Mouse (Mus musculus): Measurements from ENCODE around the gene Arl14.

Gene Arl14

DNA sequence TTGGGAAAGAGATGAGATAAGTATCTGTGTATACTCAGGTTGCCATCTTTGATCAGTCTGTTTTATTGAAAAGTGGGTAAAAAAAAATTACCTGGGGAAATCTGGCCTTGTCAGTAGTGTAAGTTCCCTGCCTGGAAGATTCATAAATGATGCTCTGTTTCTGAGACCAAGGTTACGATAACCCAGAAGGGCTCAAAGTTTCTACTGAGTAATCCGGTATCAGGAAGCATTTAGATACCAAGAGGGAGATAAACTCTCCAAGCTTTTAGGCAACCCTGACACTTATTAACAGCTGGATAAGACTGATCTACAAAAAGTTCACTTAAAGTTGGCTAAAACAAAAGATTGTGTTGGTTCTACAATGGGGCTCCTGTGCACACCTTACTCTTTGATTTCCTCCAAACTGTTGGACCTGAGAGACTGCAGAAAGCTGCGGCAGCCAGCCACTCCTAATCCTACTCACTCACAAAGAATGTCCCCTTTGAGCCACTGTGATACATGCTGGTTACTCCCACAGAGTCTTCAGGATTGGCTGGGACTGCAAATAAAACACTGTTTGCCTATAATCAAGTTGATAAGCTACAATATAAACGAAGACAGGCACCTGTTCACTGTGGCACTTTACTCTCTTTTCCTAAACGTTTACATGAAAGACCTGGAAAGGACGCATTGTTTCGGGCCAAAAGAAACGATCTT is at the start of gene Arl14:
Arl14 (plus strand) TSS at position 614 of the 696 bp plus-strand sequence.
- DNase-seq: no peak

DNA sequence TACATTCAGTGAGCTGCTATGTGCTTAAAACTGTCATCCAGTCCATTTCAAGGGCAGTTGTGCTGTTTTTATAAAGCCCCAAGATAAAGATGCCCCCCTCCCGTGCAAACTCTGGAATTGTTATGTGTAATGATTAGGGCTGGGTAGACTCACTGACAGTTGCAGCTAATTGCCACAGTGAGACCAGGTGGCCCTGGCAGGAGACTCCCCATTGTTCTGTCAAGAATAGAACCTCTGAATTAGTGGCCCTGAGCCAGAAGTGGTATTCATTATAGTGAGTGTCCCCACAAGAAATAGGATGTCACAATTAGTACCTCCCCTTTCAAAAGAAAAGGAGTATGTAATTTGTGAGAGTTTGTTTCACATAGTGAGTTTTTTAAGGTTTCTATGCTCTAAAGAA is 47.0 kb upstream of the Arl14 start:
- no peak for DNase-seq

DNA sequence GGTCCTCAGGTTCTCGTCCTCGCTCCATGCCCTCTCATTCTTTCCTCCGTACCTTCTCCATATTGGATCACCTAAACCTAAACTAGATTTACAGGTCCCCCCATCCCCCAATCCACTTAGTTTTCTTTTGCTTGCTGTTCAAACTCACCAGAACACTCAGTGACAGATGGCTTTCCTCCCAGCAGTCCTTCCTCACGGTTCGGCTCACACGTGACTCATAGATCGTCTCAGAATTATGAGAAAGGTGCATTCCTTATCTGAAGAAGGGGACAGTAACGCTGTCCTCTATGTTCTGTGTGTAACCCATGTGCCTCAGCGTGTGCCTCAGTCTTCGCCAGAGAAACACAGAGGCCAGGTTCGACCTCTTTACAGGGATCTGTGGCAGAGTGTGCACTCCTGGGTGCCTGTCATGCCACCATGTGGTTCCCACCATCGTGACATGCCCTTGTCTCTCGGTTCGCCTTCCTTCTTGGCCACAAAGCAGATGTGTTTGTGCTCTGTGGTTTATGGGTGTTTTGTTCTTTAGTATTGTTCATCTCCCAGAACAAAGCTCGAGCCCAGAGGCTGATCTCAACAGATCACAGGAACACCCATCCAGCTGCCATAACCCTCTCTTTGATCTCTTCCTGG is 44.9 kb upstream of the Arl14 start:
- DNase-seq: peak; percentile 68 to 83

DNA sequence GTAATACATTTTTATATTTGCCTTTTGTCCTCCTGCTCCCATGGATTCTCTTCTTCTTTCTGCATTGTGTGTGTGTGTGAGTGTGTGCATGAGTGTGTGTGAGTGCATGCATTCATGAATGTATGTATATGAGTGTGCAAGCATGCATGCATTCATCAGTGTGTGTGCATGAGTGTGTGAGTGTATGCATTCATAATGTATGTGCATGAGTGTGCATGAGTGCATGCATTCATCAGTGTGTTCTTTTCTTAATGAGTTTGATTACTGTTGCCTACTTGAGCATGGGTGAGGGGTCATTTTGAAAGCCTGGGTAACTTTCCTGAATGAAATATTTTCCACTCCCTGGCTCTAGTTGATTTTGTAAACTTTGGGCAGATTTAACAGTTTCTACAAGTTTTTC is 44.3 kb upstream of the Arl14 start:
- no peak for DNase-seq

DNA sequence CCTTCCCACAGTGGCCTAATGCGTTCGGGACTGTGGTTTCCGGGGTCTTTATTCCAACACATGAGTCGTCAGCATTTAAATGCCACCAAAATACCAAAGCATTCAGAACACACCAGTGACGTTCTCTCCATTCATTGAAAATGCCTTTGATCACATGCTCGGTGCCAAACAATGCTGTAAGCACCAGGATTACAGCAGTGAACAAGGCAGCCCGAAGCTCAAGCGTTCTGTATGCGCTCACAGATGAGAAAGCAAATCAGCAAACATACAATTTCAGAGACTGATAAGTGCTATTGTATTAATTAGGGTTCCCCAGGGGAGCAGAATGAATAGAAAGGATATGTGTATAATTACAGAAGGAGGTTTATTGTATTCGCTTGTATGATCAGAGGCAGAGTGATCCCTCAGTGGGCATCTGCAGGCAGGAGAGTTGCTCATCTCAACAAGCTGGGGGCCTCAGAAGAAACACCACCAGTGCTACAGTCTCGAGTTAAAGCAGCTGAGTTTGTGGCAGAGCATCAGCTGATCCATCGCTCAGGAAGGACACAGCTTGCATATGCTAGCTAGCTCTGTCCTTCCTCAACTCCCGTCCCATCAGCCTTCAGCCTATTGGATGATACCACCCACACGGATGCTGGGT is 43.7 kb upstream of the Arl14 start:
- DNase-seq: no peak

DNA sequence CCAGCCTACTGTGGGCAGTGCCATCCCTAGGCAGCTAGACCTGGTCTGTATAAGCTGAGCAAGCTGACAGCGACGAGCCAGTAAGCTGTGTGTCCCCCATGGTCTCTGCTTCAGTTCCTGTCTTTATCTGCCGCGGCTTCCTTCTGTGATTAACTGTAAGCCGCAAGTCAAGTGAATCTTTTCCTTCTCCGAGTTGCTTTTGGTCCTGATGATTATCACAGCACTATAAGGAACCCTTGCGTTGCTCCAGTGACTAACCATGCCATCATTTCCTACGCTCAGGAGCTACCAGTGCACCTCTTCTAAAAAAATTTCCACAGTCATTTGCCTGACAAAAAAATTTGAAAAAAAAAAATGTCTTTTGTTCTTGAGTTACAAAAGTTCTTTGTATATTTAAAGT is 40.7 kb upstream of the Arl14 start:
- no peak for DNase-seq

DNA sequence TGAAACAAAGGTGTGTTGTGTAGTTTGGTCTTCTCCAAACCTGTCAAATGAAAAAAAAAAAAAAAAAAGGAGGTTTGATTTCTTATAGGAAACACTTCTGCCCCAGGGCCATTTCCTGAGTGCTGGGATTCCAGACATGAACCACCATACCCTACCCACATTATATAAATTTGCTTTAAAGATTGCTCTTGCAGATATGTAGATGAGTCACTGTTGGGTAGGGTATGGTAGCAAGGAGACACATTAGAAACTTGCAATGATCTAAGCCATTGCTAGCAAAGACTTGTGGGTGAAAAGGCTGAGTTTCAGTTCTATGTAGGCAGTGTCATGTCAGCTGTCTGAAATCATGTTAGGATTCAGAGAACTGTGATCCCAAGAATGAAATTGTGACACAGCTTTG is 40.0 kb upstream of the Arl14 start:
- no peak for DNase-seq

DNA sequence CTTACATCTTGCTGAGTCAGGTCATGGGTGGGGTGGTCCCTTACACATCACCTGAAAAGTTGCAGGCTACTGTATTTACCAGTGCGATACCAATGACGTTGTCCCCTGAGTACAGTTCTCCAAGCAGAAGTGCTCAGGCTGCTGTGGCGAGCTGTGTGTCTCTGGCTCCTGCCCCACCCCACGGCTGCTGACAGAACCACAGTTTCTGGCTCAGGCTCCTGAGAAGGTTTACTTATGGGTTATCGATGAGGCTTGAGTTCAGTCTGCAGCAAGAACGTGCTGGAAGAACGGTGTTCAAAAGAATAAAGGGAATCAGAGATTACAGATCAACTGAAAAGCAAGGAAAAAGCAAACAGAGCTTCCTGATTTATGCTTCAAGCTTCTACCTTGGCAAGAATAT is 37.0 kb upstream of the Arl14 start:
- DNase-seq: no peak

DNA sequence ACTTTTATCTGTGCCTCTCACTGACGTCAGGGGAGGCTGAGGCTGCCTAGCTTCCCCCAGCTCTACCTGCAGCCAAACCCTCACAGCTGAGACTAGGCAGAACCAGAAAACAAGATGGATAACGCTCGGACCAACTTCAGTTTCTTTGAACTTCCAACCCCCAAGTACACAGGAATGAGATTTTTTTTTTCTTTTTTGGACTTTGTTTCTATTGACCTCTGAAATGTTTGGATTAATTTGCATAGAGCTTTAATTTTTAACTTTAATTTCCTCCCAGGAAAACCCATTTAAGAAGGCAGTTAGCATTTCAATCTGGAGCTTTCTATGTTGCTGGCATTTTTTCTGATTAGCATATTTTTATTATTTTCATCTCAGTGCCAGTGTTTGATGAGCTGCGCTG is 36.2 kb upstream of the Arl14 start:
- no peak for DNase-seq

DNA sequence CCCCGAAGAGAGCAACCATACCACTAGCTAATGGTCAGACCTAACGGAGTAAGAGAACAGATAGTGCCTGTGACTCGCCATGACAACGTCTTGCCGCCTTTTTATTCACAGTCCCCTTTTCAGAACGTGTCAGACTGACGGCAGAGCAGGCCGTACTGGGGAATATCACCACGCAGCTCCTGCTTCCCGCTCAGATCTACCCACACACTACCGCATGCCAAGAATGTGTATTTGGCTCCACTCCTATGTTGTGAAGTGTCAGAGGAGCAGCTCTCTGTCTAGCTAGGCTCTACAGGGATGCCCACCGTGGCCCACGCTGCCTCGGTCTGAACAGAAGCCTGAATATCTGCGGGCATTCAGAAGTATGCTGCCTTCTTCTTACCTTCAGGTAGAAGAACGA is 35.6 kb upstream of the Arl14 start:
- DNase-seq: no peak

DNA sequence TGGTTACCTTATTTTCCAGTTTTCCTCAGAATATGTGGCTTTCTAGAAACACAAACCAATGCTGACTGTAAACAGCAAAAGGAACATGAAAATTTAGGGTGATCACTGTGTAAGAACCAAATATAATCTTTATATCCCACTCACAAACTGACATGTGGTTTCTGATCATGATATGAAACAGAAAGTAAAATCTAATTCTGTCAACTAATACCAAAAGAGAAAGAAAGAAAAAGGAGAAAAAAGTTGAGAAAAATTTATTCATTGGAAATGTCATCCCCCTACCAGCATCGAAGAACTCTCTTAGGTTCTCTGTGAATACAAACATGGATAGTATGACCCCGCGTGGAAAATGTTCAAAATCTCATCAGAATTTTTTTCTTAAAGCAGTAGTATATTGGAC is 29.2 kb upstream of the Arl14 start:
- no peak for DNase-seq

DNA sequence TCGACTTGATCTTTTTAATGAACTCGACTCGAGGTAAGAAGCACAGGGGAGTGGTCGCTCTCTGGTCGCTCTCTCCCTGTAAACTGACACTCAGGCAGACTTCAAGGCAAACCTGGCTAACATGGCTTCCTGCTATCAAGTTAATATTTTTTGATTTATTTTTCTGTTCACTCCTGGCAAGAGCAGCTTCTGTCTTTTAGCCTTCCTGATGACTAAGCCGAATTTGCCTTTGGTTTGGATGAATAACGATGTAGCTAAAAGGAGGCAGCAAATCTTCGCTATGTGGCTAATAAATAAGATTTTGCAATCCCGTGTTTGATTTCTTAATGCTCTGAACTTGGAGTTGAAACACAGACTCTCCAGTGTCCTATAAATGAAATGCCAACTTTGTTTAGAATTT is 27.7 kb upstream of the Arl14 start:
- DNase-seq: no peak

DNA sequence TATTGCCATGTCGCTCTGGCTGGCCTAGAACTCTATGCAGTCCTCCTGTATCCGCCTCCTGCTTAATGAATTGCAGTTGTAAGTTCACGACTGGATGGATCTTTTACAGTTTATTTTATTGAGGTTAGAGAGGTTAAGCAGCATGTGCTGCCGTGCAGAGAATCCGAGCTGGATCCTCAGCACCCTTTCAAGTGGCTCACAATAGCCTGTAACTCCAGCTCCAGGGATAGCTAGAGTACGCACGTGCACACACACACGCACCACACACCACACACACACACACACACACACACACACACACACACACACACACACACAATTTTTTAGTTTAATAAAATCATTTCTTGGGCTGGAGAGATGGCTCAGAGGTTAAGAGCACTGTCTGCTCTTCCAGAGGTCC is 27.0 kb upstream of the Arl14 start:
- no peak for DNase-seq

DNA sequence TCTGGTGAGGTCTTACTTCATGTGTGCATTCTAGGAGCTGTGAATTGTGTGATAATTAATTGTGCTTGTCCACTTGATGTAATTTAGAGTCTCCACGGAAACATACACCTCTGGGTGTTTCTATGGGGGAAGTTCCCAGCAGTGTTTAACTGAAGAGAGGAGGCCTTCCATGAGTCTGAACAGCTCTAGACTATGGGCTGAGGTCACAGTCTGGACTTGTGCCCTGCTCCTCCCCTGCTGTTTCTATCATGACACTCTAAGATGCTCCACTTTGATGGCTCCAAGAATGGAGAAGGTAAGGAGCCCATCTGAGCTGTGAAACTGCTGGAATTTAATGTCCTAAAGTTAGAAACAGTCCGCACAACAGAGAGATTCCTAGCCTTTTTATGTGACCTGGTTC is 24.1 kb upstream of the Arl14 start:
- no peak for DNase-seq

DNA sequence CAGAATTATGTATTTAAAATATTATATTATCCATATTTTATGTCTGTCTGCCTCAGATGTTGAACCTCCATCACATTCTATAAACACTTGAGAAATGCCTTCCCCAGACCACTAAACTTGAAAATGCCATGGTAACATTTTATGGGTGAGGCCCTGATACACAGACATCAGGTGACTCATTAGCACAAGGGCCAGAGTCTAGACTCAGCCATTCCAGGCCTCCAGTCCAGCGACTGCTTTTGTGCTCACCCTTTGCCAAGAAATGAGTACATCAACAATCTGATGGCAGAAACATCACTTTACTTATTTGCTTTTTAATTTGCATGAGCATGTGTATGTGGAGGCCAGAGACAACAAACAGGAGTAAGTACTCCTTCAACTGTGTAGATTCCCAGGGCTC is 22.0 kb upstream of the Arl14 start:
- no peak for DNase-seq

DNA sequence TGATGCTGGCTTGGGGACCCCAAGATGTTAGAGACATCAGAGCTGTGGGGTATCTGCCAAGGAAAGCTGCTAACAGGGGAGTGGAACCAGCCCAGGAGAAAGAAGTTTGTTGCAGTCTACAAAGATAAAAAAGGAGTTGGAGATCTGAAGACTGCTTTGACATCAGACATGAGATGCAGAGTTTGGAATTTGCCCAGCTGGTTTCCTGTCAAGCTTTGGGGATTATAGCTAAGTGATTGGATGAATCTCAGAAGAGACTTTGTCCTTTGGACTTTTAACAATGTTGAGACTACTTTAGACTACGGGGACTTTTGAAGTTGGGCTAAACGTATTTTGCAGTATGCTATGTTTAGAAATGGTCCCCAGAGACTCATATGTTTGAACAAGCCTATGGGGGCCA is 21.0 kb upstream of the Arl14 start:
- DNase-seq: no peak

DNA sequence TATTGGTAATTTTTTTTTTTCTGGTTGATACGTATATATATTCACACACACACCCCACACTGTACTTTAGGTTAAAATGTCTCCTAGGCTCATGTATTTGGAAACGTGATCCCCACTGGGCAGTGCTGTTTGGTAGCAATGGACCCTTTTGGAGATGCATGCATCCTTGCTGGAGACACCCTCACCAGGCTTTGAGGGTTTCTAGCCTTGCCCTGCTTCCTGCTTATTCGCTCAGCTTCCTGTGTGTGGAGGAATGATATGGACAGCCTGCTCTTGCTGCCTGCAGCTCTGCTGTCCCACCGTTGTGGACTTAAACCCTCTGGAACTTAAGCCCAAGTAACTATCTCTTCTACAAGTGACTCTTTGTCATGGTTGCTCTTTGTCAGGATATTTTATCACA is 19.3 kb upstream of the Arl14 start:
- DNase-seq: no peak

DNA sequence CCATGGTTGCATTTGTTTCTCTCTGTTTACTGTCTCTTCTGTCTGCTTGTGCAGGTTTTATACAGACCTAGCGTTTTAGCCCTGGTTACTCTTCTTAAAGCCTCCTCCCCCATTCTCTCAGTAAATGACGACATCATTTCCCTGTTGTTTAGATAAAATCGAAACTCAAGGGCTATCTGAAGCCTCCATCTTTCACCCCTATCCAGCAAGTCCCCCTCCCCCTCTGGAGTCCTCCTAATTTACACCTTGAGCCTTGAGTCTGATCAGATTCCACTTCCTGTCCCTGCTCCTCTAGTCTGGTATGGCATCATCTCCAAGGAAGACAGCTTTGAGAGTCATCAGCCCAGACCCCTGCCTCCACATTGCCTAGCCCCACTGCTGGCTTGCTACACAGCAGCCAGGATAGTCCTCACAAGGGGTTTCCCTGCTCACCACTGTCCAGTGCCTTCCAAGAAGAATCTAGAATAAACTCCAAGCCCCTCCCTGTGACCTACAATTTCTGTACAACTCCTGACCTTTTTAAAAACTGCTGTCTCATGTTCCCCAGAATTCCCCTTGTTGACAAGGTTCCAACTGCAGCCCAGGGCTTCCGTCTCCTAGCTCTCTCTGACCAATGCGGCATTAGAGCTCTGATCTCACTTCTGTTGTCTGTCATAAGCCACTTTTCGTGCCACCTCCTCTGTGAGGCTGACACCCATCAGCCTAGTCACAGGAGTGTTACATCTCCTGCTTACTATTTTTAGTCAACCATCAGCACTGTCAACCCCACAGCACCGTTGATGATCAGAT is 16.8 kb upstream of the Arl14 start:
- DNase-seq: peak in 1 of 2 experiments; percentile 28

DNA sequence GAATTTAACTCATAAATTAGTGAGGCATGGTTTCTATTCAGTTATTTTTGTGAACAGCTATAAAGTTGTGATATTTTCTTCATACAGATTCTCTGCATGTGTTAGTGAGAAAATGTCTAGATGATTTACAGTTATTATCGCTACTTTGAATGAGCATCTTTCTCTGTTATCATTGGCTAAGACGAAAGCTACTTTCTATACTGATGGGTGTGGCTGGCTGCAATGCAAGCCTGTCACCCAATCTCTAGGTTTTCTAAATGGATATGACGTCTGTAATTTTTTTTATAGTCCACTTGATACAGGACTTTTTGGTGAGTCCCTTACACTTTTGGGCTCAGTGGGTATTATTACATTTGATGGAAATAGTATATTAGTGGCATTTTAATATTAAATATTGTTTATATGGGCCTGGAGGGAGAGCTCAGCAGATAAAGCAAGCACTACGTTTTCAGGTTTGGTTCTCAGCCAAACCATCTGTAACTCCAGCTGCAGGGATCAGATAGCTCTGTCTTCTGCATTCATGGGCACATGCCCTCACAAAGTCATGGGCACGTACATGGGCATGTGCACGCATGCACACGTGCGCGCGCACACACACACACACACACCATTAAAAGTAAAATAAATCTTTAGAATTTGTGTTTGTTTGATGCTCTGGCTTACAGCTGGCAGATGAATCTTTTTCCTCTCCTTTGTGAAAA is 15.9 kb upstream of the Arl14 start:
- DNase-seq: no peak

DNA sequence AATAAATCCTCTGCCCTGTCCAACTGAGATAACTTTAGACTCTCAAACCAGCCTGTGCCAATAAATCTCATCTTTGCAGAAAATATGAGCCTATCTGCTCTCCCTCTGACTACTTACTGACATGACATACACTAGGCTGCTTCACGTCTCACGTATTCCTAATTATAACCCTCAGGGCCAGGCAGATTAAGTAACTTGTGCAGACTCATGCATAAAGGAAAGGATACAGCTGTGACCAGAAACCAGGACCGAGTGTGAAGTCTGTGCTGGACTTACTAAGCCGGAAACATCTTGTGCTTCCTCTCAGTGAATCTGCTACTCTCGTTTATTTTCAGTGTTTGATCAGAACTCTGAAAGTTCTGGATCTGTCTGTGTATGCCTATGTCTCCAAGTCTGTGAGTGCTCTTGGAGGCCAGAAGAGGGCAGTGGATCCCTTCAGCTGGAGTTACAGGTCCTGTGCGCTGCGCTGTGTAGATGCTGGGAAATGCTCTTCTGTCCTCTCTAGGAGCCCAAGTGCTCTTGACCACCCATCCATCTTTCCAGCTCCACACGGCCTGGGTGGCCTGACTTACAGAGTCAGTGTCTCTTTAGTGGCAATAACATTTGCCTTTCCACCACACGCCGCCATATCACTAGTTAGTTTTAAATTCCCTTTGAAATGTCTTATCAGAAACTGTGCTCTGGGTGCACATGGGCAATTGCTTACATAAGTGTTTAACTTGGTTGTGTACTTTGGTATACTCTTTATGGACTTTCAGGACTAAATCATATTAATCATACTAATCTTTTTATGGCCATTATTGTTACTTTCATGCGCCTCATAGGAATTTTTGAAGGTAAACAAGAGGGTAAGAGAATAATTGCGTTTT is 13.5 kb upstream of the Arl14 start:
- no peak for DNase-seq

DNA sequence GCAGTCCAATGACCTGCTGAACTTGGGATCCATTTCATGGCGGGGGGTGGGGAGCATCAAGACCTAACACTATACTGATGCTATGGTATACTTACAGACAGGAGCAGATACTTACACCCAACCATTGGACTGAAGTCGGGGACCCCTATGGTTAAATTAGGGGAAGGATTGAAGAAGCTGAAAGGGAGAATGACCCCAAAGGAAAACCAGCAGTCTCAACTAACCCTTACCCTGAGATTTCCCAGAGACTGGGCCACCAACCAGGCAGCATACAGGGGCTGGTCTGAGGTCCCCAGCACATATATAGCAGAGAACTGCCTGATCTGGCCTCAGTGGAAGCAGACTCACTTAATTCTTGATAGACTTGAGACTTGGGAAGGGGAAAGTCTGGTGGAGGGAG is 10.0 kb upstream of the Arl14 start:
- no peak for DNase-seq

DNA sequence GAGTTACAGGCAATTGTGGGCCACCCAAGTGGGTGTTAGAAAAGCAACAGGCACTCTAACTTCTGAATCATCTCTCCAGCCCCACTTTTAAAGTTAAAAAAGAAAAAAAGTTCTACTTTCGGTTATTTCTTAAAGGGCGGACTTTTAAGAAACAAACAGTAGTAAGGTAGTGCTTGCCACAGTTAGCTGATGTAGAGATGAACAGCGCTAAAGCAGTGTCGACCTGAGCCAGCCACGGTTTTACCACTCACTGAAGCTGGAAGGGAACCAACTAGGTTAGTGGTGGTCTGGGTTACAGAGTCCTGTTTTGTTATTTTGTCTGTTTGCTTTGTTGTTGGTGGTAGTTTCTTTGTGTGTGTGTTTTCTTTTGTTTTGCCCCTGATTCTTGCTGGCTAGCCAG is 8.8 kb upstream of the Arl14 start:
- no peak for DNase-seq
